Mouse (Mus musculus) G1E-ER4 (cell line): ENCODE measurements around the gene Tars2. TPM values are rescaled to one million over a fixed set of nuclear protein-coding genes. Genes with fewer than 3 reads are reported as not detected.

Experiments used
- GATA1 ChIP-seq: IDR thresholded peaks from one replicate; pipeline ENCODE4 v1.8.0; 2012; ENCODE audit warnings: low read length, inconsistent platforms
- polyA plus RNA-seq: library from polyadenylated mRNA; stranded (reverse); fragments of >175 nt; gene quantifications from 2 replicates; pipeline ENCODE4 v1.2.3, GENCODE M21; 2012

Tars2 gene
- polyA plus RNA-seq, 1 experiment, result 30.7 TPM

DNA sequence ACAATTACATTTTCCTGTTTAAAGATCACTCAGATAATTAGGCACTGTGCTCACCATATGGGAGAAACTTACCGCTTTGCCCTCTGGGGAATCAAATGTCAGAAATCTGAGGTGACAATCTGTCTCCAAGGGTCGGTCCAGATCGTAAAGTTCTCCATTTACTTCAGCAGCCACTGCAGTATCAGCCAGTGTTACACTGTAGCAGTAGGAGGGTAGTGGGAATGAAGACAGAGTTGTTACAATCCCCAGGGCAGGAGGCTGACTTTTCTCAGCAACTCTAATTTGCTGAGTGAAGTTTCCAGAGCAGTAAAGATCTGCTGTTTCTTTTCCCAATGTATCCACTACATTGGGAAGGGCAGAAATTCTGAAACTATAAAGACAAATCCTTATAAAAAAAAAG is 7.1 kb downstream of the Tars2 start:
- no peak for TF ChIP-seq GATA1

DNA sequence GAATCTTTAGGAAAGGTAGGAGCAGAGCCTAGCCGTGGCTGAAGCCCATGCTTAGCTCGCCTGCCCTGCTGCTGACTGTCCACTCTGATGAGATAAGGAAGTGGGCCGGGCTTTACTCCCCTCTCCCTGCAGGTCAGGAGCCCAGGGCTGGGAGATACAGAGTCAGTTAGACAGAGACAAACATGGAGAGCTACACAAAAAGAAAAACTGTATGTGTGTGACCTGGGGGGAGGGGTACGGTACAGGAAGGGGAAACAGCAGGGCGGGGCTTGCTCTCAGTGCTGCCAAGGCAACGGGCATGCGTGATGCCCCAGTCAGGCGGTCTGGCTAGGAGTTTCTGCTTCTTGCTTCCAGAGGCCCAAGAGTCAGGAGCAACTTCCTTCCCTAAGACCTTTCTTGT is 19.6 kb downstream of the Tars2 start:
- no peak for TF ChIP-seq GATA1

DNA sequence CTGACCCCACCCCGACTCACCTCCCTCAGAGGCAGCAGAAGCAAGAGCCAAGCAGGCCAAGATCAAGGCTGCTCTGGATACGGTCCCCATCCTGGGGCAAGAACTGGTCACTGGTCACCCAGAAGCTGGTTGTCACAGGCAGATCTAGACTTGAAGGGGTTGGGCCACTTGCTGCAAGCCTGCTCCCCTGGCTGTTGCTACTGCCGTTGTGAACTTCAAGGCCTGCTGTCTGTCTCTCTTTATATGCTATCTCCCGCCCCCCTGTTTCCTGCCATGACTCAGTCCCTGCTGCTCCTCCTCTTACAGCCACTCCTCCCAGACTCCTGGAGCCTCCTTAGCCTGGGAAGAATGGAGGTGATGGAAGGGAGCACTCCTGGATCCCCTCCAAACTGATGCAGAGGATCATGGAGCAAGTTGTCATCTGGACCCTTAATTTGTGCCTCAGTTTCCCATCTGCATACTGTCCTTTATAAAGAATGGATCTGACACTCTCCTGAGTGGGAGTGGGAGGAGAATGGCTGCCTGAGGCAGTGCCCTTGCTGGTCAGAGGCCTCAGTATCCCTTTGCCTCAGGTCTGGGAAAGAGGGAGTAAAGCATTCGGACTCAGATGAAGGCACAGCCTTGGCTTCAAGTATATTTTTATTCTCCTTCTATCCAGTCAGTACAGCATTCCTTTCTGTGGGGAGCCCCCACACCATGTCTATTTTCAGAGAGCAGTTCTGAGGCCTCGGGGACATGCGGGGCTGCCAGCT is 20.5 kb downstream of the Tars2 start, which contains the start of gene Ecm1:
Ecm1 (minus strand) TSS at position 217 of the 752 bp plus-strand sequence.
- TF ChIP-seq GATA1, result no peak

DNA sequence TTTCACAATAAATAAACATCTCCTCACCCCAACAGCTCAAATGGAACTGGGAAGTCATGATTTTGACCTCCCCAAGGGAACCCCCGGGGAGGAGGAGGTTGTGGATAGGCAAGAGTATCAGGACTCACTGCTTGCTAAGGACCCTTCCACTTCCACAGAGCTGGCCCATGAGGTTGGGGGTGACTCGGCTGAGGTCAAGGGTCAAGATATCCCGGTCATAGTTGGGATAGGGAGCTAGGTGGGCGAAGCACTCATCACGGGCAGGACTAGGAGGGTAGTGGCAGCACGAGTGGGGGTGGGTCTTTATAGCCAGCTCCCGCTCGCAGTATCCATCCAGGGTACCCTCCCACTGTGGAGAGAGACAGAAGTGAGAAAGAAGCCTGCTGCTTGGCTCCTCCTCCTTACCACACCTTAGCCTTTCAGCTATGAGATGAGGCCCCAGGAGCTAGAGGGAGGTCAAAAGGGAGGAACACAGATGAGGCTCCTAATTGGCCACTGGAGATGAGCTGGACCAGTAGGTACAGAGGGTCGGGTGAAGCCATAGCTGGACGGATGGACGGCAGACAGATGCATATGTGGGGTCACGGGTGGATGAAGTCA is 24.8 kb downstream of the Tars2 start:
- no peak for TF ChIP-seq GATA1

DNA sequence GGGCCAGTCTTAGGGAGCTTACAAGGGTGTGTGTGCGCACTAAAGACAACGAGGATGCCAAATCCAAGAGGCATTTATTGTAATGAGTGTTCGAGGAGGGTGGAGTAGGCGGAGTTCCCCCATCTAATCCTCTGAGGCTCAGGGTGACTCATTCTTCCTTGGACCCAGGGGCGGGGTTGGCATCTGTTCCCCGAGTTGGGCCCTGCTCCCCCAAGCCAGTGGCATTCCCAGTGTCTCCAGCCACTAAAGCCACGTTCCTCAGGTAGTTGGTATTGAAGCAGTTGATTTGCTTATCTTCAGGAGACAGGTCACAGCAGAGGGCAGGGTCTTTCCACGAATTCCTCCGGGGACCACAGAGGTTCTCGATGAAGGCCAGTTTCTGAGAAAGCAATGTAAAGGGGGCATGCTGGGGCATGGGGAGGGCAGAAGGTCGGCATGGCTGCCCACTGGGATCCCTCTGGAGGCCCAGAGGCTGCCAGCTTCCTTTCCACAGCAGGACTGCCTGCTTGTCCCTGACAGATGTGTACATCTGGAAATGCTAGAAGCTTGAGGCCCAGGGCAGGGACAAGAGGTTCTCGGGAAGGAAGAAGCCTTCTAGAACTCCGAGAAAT is 25.8 kb downstream of the Tars2 start:
- no peak for TF ChIP-seq GATA1

DNA sequence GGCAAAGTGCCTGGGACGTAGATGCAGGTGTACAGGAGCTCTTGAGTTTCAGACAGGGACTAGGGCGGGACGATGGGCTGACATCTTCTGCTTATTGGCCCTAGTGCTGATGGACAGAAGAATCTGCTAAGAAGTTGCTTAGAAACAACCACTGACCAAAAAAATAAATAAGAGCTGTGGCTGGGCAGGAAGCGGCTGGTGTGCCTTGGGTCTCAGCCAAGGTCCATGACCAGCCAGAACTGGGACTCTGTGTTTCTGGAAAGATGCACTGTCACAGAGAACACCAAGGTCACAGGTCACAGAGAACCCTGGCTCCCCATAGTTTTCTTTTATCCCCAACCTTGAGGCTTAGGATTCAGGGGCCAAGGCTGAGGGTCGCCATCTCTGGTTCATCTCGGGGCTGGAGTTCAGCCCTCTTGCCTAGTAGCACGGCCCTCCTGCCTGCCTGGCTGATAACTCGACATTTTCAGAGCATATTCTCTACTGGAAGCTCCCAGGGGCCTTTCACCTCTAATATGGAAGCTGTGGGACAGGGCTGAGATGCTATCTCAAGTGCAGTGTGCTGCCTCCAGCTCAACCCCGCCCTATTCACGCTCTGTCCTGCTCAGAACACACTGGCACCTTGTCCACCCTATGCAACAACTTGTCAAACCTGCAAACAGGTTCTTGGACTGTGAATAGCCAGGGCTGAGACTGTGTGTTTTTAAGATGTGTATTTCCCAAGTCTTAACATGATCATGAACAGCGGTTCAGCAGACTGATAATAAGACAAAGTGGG is 27.1 kb downstream of the Tars2 start:
- no peak for TF ChIP-seq GATA1

DNA sequence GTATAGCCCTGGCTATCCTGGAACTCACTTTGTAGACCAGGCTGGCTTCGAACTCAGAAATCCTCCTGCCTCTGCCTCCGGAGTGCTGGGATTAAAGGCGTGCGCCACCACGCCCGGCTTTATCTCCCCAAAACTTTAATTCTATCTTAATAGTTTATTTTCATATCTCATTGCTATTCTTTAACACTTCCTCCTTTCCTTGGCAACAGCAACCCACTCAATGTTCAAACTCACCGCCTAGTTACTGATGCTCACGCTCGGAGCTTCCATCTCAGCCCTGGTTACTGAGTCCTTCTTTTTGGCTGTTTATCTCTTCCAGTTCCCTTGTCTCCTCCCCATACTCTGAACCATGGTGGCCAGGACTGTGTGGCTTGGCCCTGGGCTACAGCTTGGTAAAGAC is 27.7 kb downstream of the Tars2 start:
- TF ChIP-seq GATA1, result no peak

DNA sequence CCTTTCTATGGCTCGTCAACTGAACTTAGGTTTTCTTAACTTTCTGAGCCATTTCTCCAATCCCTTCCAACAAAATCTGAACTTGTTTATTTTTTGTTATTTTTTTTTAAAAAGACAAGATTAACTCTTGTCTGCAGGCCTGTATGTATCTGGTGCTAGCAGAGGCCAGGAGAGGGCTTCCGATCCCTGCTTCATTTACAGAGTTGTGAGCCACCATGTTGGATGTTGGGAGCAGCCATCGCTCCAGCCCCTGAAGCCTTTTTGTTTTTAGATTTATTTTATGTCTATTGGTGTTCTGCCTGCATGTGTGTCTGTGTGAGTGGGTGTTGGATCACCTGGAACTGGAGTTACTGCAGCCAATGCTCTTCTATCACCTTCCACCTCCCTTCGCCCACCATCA is 28.2 kb downstream of the Tars2 start:
- no peak for TF ChIP-seq GATA1

DNA sequence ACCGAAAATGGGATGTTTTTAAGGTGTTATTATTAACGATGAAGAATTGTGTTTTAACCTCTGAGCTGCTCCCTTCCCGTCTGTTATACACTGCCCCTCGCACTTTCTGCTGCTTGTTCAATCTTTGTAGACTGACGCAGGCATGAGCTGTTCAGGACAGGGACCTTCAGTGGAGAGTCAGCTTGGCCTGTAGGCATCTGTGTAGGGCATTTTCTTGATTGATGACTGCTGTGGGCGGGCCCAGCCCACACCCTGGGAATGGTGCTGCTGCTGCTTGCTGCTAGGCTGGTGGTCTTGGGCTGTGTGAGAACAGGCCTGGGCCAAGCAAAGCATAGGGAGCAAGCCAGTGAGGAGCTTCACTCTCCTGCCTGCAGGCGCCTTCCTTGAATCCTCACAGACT is 29.6 kb downstream of the Tars2 start:
- TF ChIP-seq GATA1, result no peak

DNA sequence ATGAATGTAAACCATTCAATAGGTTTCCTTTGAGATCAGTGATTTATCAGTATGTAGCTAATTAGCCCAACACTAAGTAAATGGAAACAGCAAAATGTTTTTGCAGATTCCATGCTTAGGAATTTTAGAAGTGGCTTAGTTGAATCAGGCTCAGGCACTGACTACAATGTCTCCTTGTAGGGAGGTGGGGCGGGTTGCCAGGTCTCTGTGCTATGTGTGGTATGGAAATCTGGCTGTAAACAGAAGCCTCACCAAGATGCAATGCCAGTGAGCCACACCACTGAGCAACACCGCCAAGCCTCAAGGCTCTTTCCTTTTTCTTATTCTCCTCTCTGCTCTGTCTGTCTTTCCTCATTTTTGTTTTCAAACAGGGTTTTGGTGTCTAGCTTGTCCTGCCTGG is 31.1 kb downstream of the Tars2 start:
- TF ChIP-seq GATA1, result no peak

DNA sequence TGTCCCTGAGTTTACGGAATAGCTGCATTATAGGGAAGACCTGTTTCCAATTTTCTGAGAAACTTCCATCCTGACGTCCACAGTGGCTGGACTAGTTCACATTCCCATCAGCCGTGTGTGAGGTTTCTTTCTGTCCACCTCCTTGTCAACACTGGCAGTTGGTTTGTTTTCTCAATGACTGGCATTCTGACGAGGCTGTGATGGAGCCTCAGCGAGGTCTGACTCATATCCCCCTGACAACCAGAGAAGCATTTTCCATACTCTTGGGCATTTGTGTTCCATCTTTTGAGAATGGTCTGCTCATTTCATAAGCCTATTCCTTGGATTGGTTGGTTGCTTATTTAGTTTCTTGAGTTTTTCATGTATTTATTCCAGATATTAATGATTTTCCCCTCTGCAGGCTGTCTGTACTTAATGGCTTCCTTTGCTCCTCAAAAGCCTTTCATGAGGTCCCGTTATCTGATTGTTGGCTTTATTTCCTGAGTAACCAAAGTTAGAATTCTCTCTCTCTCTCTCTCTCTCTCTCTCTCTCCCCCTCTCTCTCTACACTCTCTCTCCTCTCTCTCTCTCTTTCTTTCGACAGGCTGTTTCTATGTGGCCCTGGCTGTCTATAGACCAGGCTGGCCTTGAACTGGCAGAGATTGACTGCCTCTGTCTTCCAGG is 33.2 kb downstream of the Tars2 start:
- TF ChIP-seq GATA1, result no peak

DNA sequence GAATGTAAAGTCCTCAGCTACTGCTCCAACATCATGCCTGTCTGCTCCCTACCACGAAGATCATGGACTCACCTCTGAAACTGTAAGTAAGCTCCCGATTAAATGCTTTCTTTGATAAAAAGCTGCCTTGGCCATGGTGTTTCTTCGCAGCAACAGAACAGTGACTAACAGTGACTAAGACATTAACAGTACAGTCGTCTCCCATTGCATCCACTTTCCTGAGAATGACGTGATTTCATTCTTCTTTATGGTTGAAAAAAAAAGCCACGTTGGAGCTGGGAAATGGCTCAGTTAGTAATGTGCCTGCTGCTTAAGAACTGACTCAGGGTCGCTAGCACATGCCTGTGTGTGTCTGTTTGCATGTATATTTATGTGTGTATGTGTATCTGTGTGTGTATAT is 34.1 kb downstream of the Tars2 start:
- no peak for TF ChIP-seq GATA1

DNA sequence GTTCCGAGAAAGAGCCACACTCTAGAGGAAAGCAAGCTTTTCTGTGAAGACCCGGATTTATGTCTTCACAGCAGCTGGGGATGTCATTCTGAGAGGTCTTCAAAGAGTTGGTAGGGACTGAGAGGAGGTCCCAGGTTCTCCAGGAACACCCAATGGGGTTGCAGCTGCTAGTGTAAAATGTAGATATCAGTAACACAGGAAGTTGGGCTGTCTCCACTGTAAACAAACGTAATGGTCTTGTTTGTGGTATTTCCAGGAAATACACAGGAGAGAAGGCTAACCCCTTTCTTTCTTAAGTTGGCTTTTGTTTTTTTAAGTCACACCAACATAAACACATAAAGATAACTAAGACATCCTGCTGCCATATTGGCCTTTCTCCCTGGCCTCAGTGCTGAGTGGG is 37.6 kb downstream of the Tars2 start:
- TF ChIP-seq GATA1, result no peak

DNA sequence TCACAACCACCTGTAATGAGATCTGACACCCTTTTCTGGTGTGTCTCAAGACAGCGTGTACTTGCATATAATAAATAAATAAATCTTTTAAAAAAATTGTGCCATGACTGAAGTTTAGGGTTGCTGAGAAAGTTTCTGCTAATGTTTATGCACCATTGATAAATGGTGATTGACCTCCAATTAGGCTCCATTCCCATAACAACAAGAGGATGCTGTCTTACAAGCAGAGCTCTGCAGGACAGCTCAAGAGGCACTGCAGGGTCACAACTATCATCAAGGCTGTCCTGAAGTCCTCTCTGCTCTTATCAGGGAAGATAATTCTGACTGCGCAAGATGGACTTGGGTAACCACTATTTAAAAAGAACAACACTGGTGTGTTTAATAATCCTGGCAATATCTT is 41.9 kb downstream of the Tars2 start:
- TF ChIP-seq GATA1, result no peak

DNA sequence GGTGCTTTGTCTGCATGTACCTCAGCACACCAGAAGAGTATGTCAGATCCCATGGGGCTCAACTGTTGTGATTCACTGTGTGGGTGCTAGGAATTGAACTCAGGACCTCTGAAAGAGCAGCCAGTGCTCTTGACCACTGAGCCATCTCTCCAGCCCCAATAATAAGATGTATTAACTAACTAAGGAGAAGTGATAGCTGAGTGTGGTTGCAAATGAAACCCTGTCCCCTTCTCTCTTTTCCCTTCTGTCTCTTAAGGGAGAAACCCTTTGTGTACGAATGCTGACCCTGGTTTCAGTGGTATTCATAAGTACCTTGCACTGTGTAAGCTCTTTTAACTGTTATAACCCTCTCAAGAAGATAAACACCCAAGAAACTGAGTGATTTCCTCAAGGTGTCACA is 43.9 kb downstream of the Tars2 start:
- no peak for TF ChIP-seq GATA1

DNA sequence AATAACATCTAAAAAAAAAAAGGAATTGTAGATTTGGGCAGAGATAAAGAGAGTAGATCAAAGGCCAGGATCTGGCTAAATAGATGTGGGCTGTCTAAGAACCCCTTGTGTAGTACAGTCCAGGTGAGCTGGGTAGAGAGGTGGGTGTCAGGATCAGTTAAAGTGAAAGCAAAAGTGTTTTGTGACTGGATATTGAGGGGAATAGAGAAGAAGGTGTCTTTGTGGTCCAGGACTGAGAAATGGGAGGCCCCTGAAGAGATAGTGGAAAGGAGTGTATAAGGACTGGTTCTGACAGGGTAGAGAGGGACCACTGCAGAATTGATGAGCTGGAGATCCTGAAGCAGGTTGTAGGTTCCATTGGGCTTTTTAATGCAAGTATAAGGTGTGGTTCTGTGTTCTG is 50.0 kb downstream of the Tars2 start:
- no peak for TF ChIP-seq GATA1
